Mouse (Mus musculus): Measurements from ENCODE around the gene Xxylt1.

- TF ChIP-seq EP300 (IDR thresholded peaks at IDR 0.05; ENCODE audit: low read depth) = no peak
- TF ChIP-seq CTCF (IDR thresholded peaks at IDR 0.05; ENCODE audit: low read depth) = no peak
Observed at GRCm38 (mm10) chr16:30983699-30984098, 97.5 kb downstream of the Xxylt1 start.

Measured in liver, postnatal 0 days (tissue).